Mouse (Mus musculus): Measurements from ENCODE around the gene Cycs.

Gene Cycs

GRCm38 (mm10) chr6:50545412-50546043 is 20.8 kb downstream of the Cycs start:
- DNase-seq (ENCODE audit: low read depth), result peak; percentile 87

GRCm38 (mm10) chr6:50542535-50542934 is 23.8 kb downstream of the Cycs start:
- DNase-seq (ENCODE audit: low read depth), result no peak

- DNase-seq (ENCODE audit: low read depth), result no peak
Observed at GRCm38 (mm10) chr6:50539641-50540040, 26.7 kb downstream of the Cycs start.

GRCm38 (mm10) chr6:50536461-50536892 is 29.9 kb downstream of the Cycs start:
- DNase-seq (ENCODE audit: low read depth), result peak; percentile 96

GRCm38 (mm10) chr6:50535346-50535745 is 31.0 kb downstream of the Cycs start:
- no peak for DNase-seq (ENCODE audit: low read depth)

- DNase-seq (ENCODE audit: low read depth), result peak; percentile 44
Observed at GRCm38 (mm10) chr6:50531920-50532319, 34.4 kb downstream of the Cycs start.

GRCm38 (mm10) chr6:50531003-50531402 is 35.3 kb downstream of the Cycs start:
- DNase-seq (ENCODE audit: low read depth), result no peak

- no peak for DNase-seq (ENCODE audit: low read depth)
Observed at GRCm38 (mm10) chr6:50529194-50529593, 37.1 kb downstream of the Cycs start.

GRCm38 (mm10) chr6:50527416-50527815 is 38.9 kb downstream of the Cycs start:
- DNase-seq (ENCODE audit: low read depth), result peak; percentile 75

GRCm38 (mm10) chr6:50526597-50527024 is 39.7 kb downstream of the Cycs start:
- DNase-seq (ENCODE audit: low read depth), result peak; percentile 95

- no peak for DNase-seq (ENCODE audit: low read depth)
Observed at GRCm38 (mm10) chr6:50525846-50526245, 40.5 kb downstream of the Cycs start.

GRCm38 (mm10) chr6:50524261-50524896 is 42.0 kb downstream of the Cycs start:
- peak; percentile 24 for DNase-seq (ENCODE audit: low read depth)

GRCm38 (mm10) chr6:50522772-50523171 is 43.6 kb downstream of the Cycs start:
- no peak for DNase-seq (ENCODE audit: low read depth)

GRCm38 (mm10) chr6:50521532-50522135 is 44.7 kb downstream of the Cycs start:
- no peak for DNase-seq (ENCODE audit: low read depth)

GRCm38 (mm10) chr6:50520139-50520538 is 46.2 kb downstream of the Cycs start:
- no peak for DNase-seq (ENCODE audit: low read depth)

- DNase-seq (ENCODE audit: low read depth), result no peak
Observed at GRCm38 (mm10) chr6:50518371-50518770, 48.0 kb downstream of the Cycs start.
